Mouse (Mus musculus) bone marrow macrophage, adult 2 months (primary cell): ENCODE results near the gene Abcc9. TPM values are rescaled to one million over a fixed set of nuclear protein-coding genes. Genes with fewer than 3 reads are reported as not detected.

Experiments
- H3K27ac ChIP-seq: 2 replicates; pipeline ENCODE4 v1.5.1; 2012; ENCODE audit warnings: low read depth, low read length; ENCODE audit not compliant: insufficient read depth
- H3K4me1 ChIP-seq: 2 replicates; pipeline ENCODE4 v1.6.1; 2012; ENCODE audit warnings: low read length; ENCODE audit not compliant: control insufficient read depth, insufficient read depth
- H3K4me3 ChIP-seq: 2 replicates; pipeline ENCODE4 v1.5.1; 2012; ENCODE audit warnings: mild to moderate bottlenecking, low read length, moderate library complexity; ENCODE audit not compliant: insufficient read depth
- CTCF ChIP-seq: IDR thresholded peaks from 2 replicates; pipeline ENCODE4 v1.5.1; 2012; ENCODE audit warnings: low read depth, mild to moderate bottlenecking, low read length, moderate library complexity
- POLR2A ChIP-seq: IDR thresholded peaks from 2 replicates; pipeline ENCODE4 v1.6.1; 2012; ENCODE audit warnings: mild to moderate bottlenecking, low read depth, low read length, borderline replicate concordance
- polyA plus RNA-seq: library from polyadenylated mRNA; stranded (reverse); fragments of >200 nt; gene quantifications from 2 replicates; pipeline ENCODE4 v1.2.4, GENCODE M21; 2012; ENCODE audit not compliant: missing spikeins, insufficient read depth, insufficient read length

The Abcc9 gene
- polyA plus RNA-seq, 1 experiment: not detected

GRCm38 (mm10) chr6:142542082-142542799 is 159.9 kb downstream of the Abcc9 start:
- Histone ChIP-seq H3K27ac (no peak overlapping the region), H3K4me1 (no peaks in the 10 kb centered on the region), H3K4me3 (no peak overlapping the region)
- TF ChIP-seq POLR2A (no peak), CTCF (no peak)

- no peak for TF ChIP-seq CTCF
- TF ChIP-seq POLR2A: no peak
- H3K4me3 ChIP-seq: no peak overlapping the region
- H3K4me1 ChIP-seq: no peaks in the 10 kb centered on the region
- no peak overlapping the region for H3K27ac ChIP-seq
These were observed 161.5 kb downstream of the Abcc9 start for GRCm38 (mm10) chr6:142540561-142541160.

- no peak overlapping the region for H3K4me3 ChIP-seq
- TF ChIP-seq POLR2A: no peak
- TF ChIP-seq CTCF: no peak
- no peak overlapping the region for H3K27ac ChIP-seq
- H3K4me1 ChIP-seq: no peaks in the 10 kb centered on the region
These were observed 162.0 kb downstream of the Abcc9 start for GRCm38 (mm10) chr6:142540131-142540530.

- H3K27ac ChIP-seq: no peak overlapping the region
- TF ChIP-seq CTCF (no peak), POLR2A (no peak)
- H3K4me1 ChIP-seq: no peaks in the 10 kb centered on the region
- no peak overlapping the region for H3K4me3 ChIP-seq
These were observed 163.6 kb downstream of the Abcc9 start for GRCm38 (mm10) chr6:142538503-142538902.

Other genes with a start within 250 kb of the Abcc9 start
- not detected in 2 replicates for gene Gys2, start 229.2 kb downstream of the Abcc9 start, polyA plus RNA-seq
- 16.1 and 17.0 TPM in 2 replicates for gene Ldhb, start 194.4 kb downstream of the Abcc9 start, polyA plus RNA-seq
- not detected in 2 replicates for gene Kcnj8, start 130.7 kb downstream of the Abcc9 start, polyA plus RNA-seq
- 62.1 and 66.9 TPM in 2 replicates for gene Cmas, start 54.4 kb upstream of the Abcc9 start, polyA plus RNA-seq
- not detected in 2 replicates for gene Sult6b2, start 102.2 kb upstream of the Abcc9 start, polyA plus RNA-seq